Mouse (Mus musculus): ENCODE data around the gene 9930022D16Rik. TPM values are rescaled to one million over a fixed set of nuclear protein-coding genes. Genes with fewer than 3 reads are reported as not detected.

9930022D16Rik gene
- total RNA-seq, 2 experiments from 2014 or later = not detected

DNA sequence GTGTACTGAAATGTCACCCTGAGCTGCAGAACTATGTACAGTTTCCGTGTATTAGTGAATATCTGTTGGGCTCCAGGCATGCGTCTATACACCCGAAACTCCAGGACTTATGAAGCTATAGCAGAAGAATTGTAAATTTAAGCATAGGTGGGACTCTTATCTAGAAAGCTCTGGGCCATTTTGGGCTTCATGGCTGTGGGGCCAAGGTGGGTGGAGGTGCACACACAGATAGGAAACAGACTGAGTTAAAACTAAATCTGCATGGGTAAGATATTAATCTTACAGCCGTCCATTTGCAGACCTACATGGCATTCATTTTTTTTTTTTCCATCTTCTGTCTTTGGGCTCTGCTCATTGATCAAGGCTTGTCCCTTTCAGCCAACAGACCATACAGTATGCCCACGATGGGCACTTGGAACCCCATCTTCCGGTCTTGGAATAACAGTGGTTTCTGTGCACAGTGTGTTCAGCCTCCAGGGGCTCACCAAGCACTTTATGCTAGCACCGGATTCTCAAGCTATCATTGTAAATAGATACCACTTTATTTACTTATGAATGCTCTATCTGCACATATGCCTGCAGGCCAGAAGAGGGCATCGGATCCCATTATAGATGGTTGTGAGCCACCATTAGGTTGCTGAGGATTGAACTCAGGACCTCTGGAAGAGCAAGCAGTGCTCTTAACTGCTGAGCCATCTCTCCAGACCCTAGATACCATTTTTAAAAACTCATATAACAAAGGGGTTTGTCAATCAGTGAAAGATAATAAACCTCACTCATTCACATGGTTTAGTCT lies 29.9 kb downstream of the 9930022D16Rik start:
- no peak for ATAC-seq (replicated peaks; ENCODE audit: poor library complexity, severe bottlenecking)

DNA sequence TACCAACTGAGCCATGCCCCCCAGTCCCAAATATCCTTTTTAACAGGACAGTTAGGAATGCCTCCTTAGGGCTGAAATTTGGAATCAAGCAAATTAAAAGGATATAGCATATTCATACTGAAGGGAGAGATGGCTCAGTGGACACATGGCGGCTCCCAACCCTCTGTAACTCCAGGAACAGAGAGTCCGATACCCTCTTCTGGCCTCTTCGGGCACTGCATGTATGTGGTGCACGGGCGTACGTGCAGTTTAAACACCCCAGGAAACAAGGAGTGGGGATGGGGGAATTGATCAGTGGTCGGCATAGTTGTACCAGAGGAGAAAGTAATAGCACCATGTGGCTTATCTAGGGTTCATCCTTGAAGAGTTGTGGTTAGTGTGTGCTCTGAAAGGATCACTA lies 30.9 kb downstream of the 9930022D16Rik start:
- peak; percentile 47 for ATAC-seq (replicated peaks; ENCODE audit: poor library complexity, severe bottlenecking)

GRCm38 (mm10) chr11:109445438-109446035 lies 31.8 kb downstream of the 9930022D16Rik start:
- peak; percentile 74 for ATAC-seq (replicated peaks; ENCODE audit: poor library complexity, severe bottlenecking)

DNA sequence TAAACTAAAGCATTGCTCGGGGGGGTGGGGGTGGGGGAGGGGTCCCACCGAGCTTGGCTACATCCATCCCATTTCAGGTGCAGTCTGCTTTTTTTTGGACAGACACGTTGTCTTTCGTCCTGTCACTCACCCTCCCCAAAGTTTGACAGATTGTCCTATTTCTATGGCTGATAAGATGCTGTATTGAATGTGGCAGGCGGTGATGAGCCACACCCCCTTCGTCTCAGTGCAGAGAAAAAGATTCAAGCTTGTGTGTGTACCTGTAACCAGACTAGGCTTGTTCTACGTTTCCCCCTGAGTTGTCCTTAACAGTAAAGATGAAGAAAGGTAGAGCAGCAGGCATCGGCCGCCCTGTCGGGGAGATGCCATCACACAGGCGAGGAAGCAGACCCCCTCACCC lies 37.5 kb downstream of the 9930022D16Rik start:
- no peak for ATAC-seq (replicated peaks; ENCODE audit: poor library complexity, severe bottlenecking)

- no peak for ATAC-seq (replicated peaks; ENCODE audit: poor library complexity, severe bottlenecking)
Measured at GRCm38 (mm10) chr11:109456261-109456660, 42.5 kb downstream of the 9930022D16Rik start.

DNA sequence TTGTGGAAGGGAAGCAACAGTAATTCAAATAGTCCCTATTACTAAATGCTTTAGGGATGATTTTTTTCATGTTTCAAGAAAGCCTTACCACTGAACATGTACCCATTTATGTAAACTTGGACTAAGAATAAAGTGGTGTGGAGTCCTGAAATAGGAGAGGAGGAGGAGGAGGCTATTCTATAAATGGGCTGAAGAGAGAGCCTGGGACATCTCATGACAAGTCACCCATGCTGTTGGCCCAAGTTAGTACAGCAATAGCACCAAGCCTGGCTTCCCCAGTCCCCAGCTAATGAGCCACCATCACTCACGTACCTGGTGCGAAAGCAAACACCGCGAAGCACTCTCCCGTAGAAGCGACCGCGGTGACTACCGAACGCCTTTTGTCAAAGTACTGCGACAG lies 44.4 kb downstream of the 9930022D16Rik start:
- ATAC-seq (replicated peaks; ENCODE audit: poor library complexity, severe bottlenecking) = no peak

DNA sequence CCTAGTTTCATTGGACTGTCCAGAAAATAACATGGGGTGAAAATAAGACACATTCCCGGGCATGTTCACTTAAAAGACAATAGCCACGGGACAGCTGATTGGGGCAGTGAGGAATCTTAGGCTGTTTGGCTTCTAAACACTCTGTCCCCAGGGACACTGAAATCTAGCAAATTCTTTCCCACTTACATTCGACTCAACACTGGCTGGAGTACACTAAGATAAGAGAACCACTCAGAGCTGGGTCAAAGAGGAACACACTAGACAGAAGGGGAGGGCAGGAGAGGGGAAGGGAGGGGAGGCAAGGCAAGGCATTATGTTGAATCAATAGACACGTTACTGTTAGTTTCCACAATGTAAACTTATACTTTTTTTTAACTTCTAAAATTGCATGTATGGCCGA lies 46.9 kb downstream of the 9930022D16Rik start:
- no peak for ATAC-seq (replicated peaks; ENCODE audit: poor library complexity, severe bottlenecking)

- ATAC-seq (replicated peaks; ENCODE audit: poor library complexity, severe bottlenecking) = no peak
Measured at GRCm38 (mm10) chr11:109465068-109465467, 51.4 kb downstream of the 9930022D16Rik start.

GRCm38 (mm10) chr11:109466987-109467386 lies 53.3 kb downstream of the 9930022D16Rik start:
- ATAC-seq (replicated peaks; ENCODE audit: poor library complexity, severe bottlenecking) = no peak

DNA sequence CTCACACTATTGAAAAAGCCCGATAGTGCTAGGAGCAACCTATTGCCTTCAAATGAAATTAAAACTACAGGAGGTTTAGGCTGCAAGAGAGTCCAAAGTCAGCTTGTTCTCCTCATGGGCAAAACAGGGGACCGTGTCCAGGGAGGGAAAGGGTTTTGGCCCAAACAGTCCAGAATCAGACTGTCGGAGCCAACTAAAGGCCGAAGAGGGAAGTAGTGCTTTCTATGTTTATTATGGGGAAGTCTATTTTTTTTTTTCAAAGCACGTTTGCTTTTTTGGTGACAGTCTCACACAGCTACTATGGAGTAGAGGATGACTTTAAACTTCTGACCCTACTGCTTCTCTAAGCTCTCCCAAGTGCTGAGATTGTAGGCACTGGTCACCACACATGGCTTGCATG lies 54.4 kb downstream of the 9930022D16Rik start:
- ATAC-seq (replicated peaks; ENCODE audit: poor library complexity, severe bottlenecking) = peak; percentile 28

Other genes starting within 250 kb of the 9930022D16Rik start
- not detected in 2 replicates for gene Rgs9, start 115.8 kb upstream of the 9930022D16Rik start, total RNA-seq (2014; fragmentation: Nextera tagmentation)
- gene Rgs9, start 115.8 kb upstream of the 9930022D16Rik start, total RNA-seq (2017) = not detected in 2 replicates
- 34.6 and 38.5 TPM in 2 replicates for gene Gna13, start 51.1 kb upstream of the 9930022D16Rik start, total RNA-seq (2014; fragmentation: Nextera tagmentation)
- 40.6 and 43.5 TPM in 2 replicates for gene Gna13, start 51.1 kb upstream of the 9930022D16Rik start, total RNA-seq (2017)
- 38.0 and 41.1 TPM in 2 replicates for gene Amz2, start 12.0 kb downstream of the 9930022D16Rik start, total RNA-seq (2014; fragmentation: Nextera tagmentation)
- 37.5 and 49.5 TPM in 2 replicates for gene Amz2, start 12.0 kb downstream of the 9930022D16Rik start, total RNA-seq (2017)
- gene Arsg, start 59.5 kb downstream of the 9930022D16Rik start, total RNA-seq (2014; fragmentation: Nextera tagmentation) = 1.4 and 2.1 TPM in 2 replicates
- 1.5 and 1.6 TPM in 2 replicates for gene Arsg, start 59.5 kb downstream of the 9930022D16Rik start, total RNA-seq (2017)
- 41.4 and 42.6 TPM in 2 replicates for gene Slc16a6, start 59.7 kb downstream of the 9930022D16Rik start, total RNA-seq (2014; fragmentation: Nextera tagmentation)
- gene Slc16a6, start 59.7 kb downstream of the 9930022D16Rik start, total RNA-seq (2017) = 14.9 and 16.6 TPM in 2 replicates
- gene Wipi1, start 198.1 kb downstream of the 9930022D16Rik start, total RNA-seq (2014; fragmentation: Nextera tagmentation) = 5.7 and 8.4 TPM in 2 replicates
- 1.6 and 6.2 TPM in 2 replicates for gene Wipi1, start 198.1 kb downstream of the 9930022D16Rik start, total RNA-seq (2017)
- 91.7 and 101 TPM in 2 replicates for gene Prkar1a, start 235.5 kb downstream of the 9930022D16Rik start, total RNA-seq (2014; fragmentation: Nextera tagmentation)
- 77.3 and 83.9 TPM in 2 replicates for gene Prkar1a, start 235.5 kb downstream of the 9930022D16Rik start, total RNA-seq (2017)

Data from granulocyte monocyte progenitor cell, adult 5-6 weeks (primary cell).